Mouse (Mus musculus): ENCODE measurements around the gene Cog1. TPM values are rescaled to one million over a fixed set of nuclear protein-coding genes. Genes with fewer than 3 reads are reported as not detected.

Gene Cog1
- total RNA-seq, 1 experiment: 19.1 TPM

- TF ChIP-seq ZNF384 (IDR thresholded peaks at IDR 0.05; ENCODE audit: low read depth, low read length): no peak
- no peak for TF ChIP-seq ZC3H11A (IDR thresholded peaks at IDR 0.05; ENCODE audit: borderline replicate concordance, low read depth, low read length)
- no peak for TF ChIP-seq CHD2 (IDR thresholded peaks at IDR 0.05; ENCODE audit: low read depth, low read length)
- no peak for TF ChIP-seq MAFK (IDR thresholded peaks at IDR 0.05; ENCODE audit: insufficient read depth, low read depth, low read length)
- no peak for TF ChIP-seq HCFC1 (IDR thresholded peaks at IDR 0.05; ENCODE audit: borderline replicate concordance, insufficient read depth, low read length)
- H3K36me3 ChIP-seq (ENCODE audit: control insufficient read depth, insufficient read depth, low read length, poor library complexity, severe bottlenecking): no peaks in the 10 kb centered on the region
- H3K9ac ChIP-seq (ENCODE audit: insufficient read depth, low read depth, low read length, poor library complexity, severe bottlenecking): no peak overlapping the region
- no peak for DNase-seq (ENCODE audit: low read depth, low spot score)
- peaks cover 3 to 16% of the 10 kb centered on the region in 2 experiments; a peak in 3 of 4 replicates for H3K4me1 ChIP-seq (ENCODE audit: control insufficient read depth in 2 of 2, insufficient read depth in 2 of 2, low read length in 2 of 2, poor library complexity in 1 of 2)
- H3K9me3 ChIP-seq (ENCODE audit: control insufficient read depth, insufficient read depth, low read depth, low read length): no peaks in the 10 kb centered on the region
- no peak overlapping the region for H3K4me3 ChIP-seq (ENCODE audit: insufficient read depth in 1 of 2, low read depth in 1 of 2, low read length in 2 of 2, poor library complexity in 1 of 2, severe bottlenecking in 1 of 2)
- no peak overlapping the region for H3K27ac ChIP-seq (ENCODE audit: insufficient read depth, low read depth, low read length, poor library complexity, severe bottlenecking)
- in situ Hi-C loops (cut with MboI; ENCODE audit: low sequenced_read_pairs in 2 of 2, unreplicated experiment in 2 of 2): no loop called here
Measured at GRCm38 (mm10) chr11:113716132-113716531, 67.2 kb downstream of the Cog1 start.

Other genes with a start within 250 kb of the Cog1 start
- 0.45 and 0.90 TPM in 2 replicates for gene Sstr2, start 29.8 kb upstream of the Cog1 start, total RNA-seq (2012; rRNA removed)
- gene Slc39a11, start 910 bp downstream of the Cog1 start, total RNA-seq (2012; rRNA removed): 17.0 and 18.0 TPM in 2 replicates
- 13.8 and 18.0 TPM in 2 replicates for gene Fam104a, start 35.0 kb downstream of the Cog1 start, total RNA-seq (2012; rRNA removed)
- 33.1 and 38.5 TPM in 2 replicates for gene D11Wsu47e, start 35.2 kb downstream of the Cog1 start, total RNA-seq (2012; rRNA removed)
- 19.6 and 35.0 TPM in 2 replicates for gene Cpsf4l, start 60.8 kb downstream of the Cog1 start, total RNA-seq (2012; rRNA removed)
- 17.8 and 20.7 TPM in 2 replicates for gene Cdc42ep4, start 102.7 kb downstream of the Cog1 start, total RNA-seq (2012; rRNA removed)